Mouse (Mus musculus) CH12.LX (cell line): ENCODE measurements around the gene Hvcn1. TPM values are rescaled to one million over a fixed set of nuclear protein-coding genes. Genes with fewer than 3 reads are reported as not detected.

Experiments
- DNase-seq: peaks from one replicate; pipeline ENCODE4 v3.0.0-alpha.2; 2013; ENCODE audit errors: extremely low read depth
- H3K27ac ChIP-seq: 2 replicates; pipeline ENCODE4 v1.5.1; 2012; ENCODE audit warnings: low read depth, mild to moderate bottlenecking, control low read depth, moderate library complexity; ENCODE audit not compliant: insufficient read depth
- H3K27me3 ChIP-seq: replicated peaks from 2 replicates; pipeline ENCODE3; 2012; ENCODE audit warnings: inconsistent platforms
- H3K36me3 ChIP-seq, 2 experiments: replicated peaks in 1 of 2; 2 replicates each; pipeline versions ENCODE3 to v1.6.1; 2012; ENCODE audit warnings: inconsistent platforms in 1 of 2, low read length in 1 of 2, mild to moderate bottlenecking in 1 of 2, mixed read lengths in 1 of 2, moderate library complexity in 1 of 2; ENCODE audit not compliant: control insufficient read depth in 1 of 2, insufficient read depth in 1 of 2
- H3K4me1 ChIP-seq, 2 experiments: 2 replicates each; pipeline ENCODE4 v1.6.1; 2012; ENCODE audit warnings: inconsistent platforms in 1 of 2, moderate library complexity in 1 of 2; ENCODE audit not compliant: insufficient read depth in 2 of 2, control insufficient read depth in 1 of 2
- H3K4me2 ChIP-seq: 2 replicates; pipeline ENCODE4 v1.6.1; 2012; ENCODE audit warnings: low read depth, mild to moderate bottlenecking, control low read depth; ENCODE audit not compliant: poor library complexity, insufficient read depth, severe bottlenecking
- H3K4me3 ChIP-seq, 3 experiments: fragments of 150-350 bp in 1 of 3; sonication (generic) in 1 of 3; replicated peaks in 1 of 3; 2 replicates each; pipeline versions ENCODE3 to v1.5.1; 2011 to 2012; ENCODE audit warnings: low read depth in 2 of 3, low read length in 2 of 3, mild to moderate bottlenecking in 2 of 3, moderate library complexity in 2 of 3, control low read depth in 1 of 3, improper control_type of control experiment in 1 of 3, inconsistent platforms in 1 of 3, mixed read lengths in 1 of 3; ENCODE audit not compliant: poor library complexity in 1 of 3
- H3K79me2 ChIP-seq: replicated peaks from 2 replicates; pipeline ENCODE4 v1.6.1; 2012; ENCODE audit warnings: mild to moderate bottlenecking, moderate library complexity; ENCODE audit not compliant: control insufficient read depth, poor library complexity, insufficient read depth, severe bottlenecking; ENCODE audit errors: extremely low read depth
- H3K9ac ChIP-seq: 2 replicates; pipeline ENCODE4 v1.6.1; 2012; ENCODE audit warnings: low read depth, mild to moderate bottlenecking, control low read depth, moderate library complexity; ENCODE audit not compliant: insufficient read depth
- H3K9me3 ChIP-seq: replicated peaks from 2 replicates; pipeline ENCODE3; 2012; ENCODE audit warnings: low read length, inconsistent platforms, mixed read lengths
- BHLHE40 ChIP-seq: IDR thresholded peaks from 2 replicates; pipeline ENCODE4 v1.6.1; 2011; ENCODE audit warnings: mild to moderate bottlenecking, low read depth, low read length, improper control_type of control experiment
- CTCF ChIP-seq, 2 experiments: IDR thresholded peaks in 1 of 2; conservative IDR thresholded peaks in 1 of 2; 2 replicates each; pipeline ENCODE4 v1.5.1; 2011 to 2012; ENCODE audit warnings: low read depth in 2 of 2, low read length in 2 of 2, improper control_type of control experiment in 1 of 2, inconsistent platforms in 1 of 2, mild to moderate bottlenecking in 1 of 2, moderate library complexity in 1 of 2
- GABPA ChIP-seq: IDR thresholded peaks from 2 replicates; pipeline ENCODE4 v1.6.1; 2012; ENCODE audit warnings: low read depth, low read length, improper control_type of control experiment, inconsistent platforms; ENCODE audit not compliant: insufficient replicate concordance
- HCFC1 ChIP-seq: IDR thresholded peaks from 2 replicates; pipeline ENCODE4 v1.6.1; 2012; ENCODE audit warnings: low read depth, mild to moderate bottlenecking, inconsistent platforms, low read length, improper control_type of control experiment
- MAX ChIP-seq: IDR thresholded peaks from 2 replicates; pipeline ENCODE4 v1.6.1; 2011; ENCODE audit warnings: low read length, improper control_type of control experiment
- NELFE ChIP-seq: IDR thresholded peaks from 2 replicates; pipeline ENCODE4 v1.6.1; 2011; ENCODE audit warnings: low read depth, low read length, improper control_type of control experiment
- NRF1 ChIP-seq: IDR thresholded peaks from 2 replicates; pipeline ENCODE4 v1.6.1; 2014; ENCODE audit warnings: low read depth, mild to moderate bottlenecking, inconsistent platforms, low read length, improper control_type of control experiment, moderate library complexity
- POLR2A ChIP-seq: IDR thresholded peaks from 2 replicates; pipeline ENCODE4 v1.6.1; 2011; ENCODE audit warnings: low read depth, mild to moderate bottlenecking, improper control_type of control experiment, low read length
- POLR2AphosphoS2 ChIP-seq: IDR thresholded peaks from 2 replicates; pipeline ENCODE4 v1.6.1; 2011; ENCODE audit warnings: low read depth, low read length, improper control_type of control experiment
- RAD21 ChIP-seq: IDR thresholded peaks from 2 replicates; pipeline ENCODE4 v1.6.1; 2011; ENCODE audit warnings: low read depth, mild to moderate bottlenecking, low read length, improper control_type of control experiment, moderate library complexity
- SIN3A ChIP-seq: IDR thresholded peaks from 2 replicates; pipeline ENCODE4 v1.6.1; 2012; ENCODE audit warnings: low read length, improper control_type of control experiment, inconsistent platforms
- TBP ChIP-seq: conservative IDR thresholded peaks from 2 replicates; pipeline ENCODE4 v1.6.1; 2011; ENCODE audit warnings: low read depth, low read length, improper control_type of control experiment
- TCF12 ChIP-seq: IDR thresholded peaks from 2 replicates; pipeline ENCODE4 v1.6.1; 2014; ENCODE audit warnings: low read depth, mild to moderate bottlenecking, inconsistent platforms, low read length, improper control_type of control experiment
- UBTF ChIP-seq: IDR thresholded peaks from 2 replicates; pipeline ENCODE4 v1.6.1; 2012; ENCODE audit warnings: low read depth, mild to moderate bottlenecking, inconsistent platforms, low read length, improper control_type of control experiment, moderate library complexity
- USF1 ChIP-seq: IDR thresholded peaks from 2 replicates; pipeline ENCODE4 v1.6.1; 2014; ENCODE audit warnings: low read depth, mild to moderate bottlenecking, inconsistent platforms, low read length, improper control_type of control experiment
- USF2 ChIP-seq: conservative IDR thresholded peaks from 2 replicates; pipeline ENCODE4 v1.6.1; 2011; ENCODE audit warnings: low read depth, low read length, improper control_type of control experiment
- ZC3H11A ChIP-seq: IDR thresholded peaks from 2 replicates; pipeline ENCODE4 v1.6.1; 2012; ENCODE audit warnings: low read depth, mild to moderate bottlenecking, inconsistent platforms, low read length, improper control_type of control experiment
- ZNF384 ChIP-seq: IDR thresholded peaks from 2 replicates; pipeline ENCODE4 v1.6.1; 2012; ENCODE audit warnings: low read depth, low read length, improper control_type of control experiment, inconsistent platforms
- dilution Hi-C: fragments of 300-500 bp; cut with MboI; formaldehyde crosslinking; loops from 2 replicates; pipeline ENCODE4 v1.14.3; 2020; ENCODE audit warnings: low sequenced_read_pairs; ENCODE audit not compliant: extremely low pct_unique_long_range_greater_than_20kb, extremely low pct_ligation_motif_present
- in situ Hi-C: fragments of 300-500 bp; cut with MboI; formaldehyde crosslinking; loops from 3 replicates; pipeline ENCODE4 v1.14.3; 2019; ENCODE audit warnings: low sequenced_read_pairs, low pct_ligation_motif_present, low pct_unique_long_range_greater_than_20kb, mixed read lengths
- polyA plus RNA-seq: library from polyadenylated mRNA; unstranded; fragments of >175 nt; gene quantifications from 2 replicates; pipeline ENCODE4 v1.2.1, GENCODE M21; 2012; ENCODE audit warnings: low read depth; ENCODE audit not compliant: insufficient read length
- total RNA-seq, 2 experiments: library from RNA; depleted of rRNA; stranded (reverse); fragments of 300-350 nt in 1 of 2; fragments of >200 nt in 1 of 2; gene quantifications; 2 replicates each; pipeline ENCODE4 v1.2.3; 2012 to 2014

Gene Hvcn1
- total and polyA plus RNA-seq, 3 experiments, result 143 to 159 (median 156) TPM

GRCm38 (mm10) chr5:122280422-122280826 is 73.8 kb downstream of the Hvcn1 start:
- no peak overlapping the region for H3K4me2 ChIP-seq
- H3K9me3 ChIP-seq, result no peaks in the 10 kb centered on the region
- H3K27me3 ChIP-seq, result no peaks in the 10 kb centered on the region
- TF ChIP-seq POLR2AphosphoS2 (no peak), ZC3H11A (no peak), NELFE (no peak), TCF12 (no peak)
- TF ChIP-seq, all 38 proteins: peak for 0
- H3K36me3 ChIP-seq, result no peaks in the 10 kb centered on the region
- in situ Hi-C loops, result no loop called here
- no peak overlapping the region for H3K4me3 ChIP-seq
- DNase-seq, result no peak
- dilution Hi-C loops, result no loop called here
- no peak overlapping the region for H3K27ac ChIP-seq
- H3K79me2 ChIP-seq, result peaks cover 12% of the 10 kb centered on the region
- peaks cover under 1 to 15% of the 10 kb centered on the region in 2 experiments for H3K4me1 ChIP-seq
- no peak overlapping the region for H3K9ac ChIP-seq

GRCm38 (mm10) chr5:122280827-122281462 is 74.3 kb downstream of the Hvcn1 start:
- Histone ChIP-seq H3K9ac (no peak overlapping the region), H3K4me3 (no peak overlapping the region), H3K27ac (no peak overlapping the region)

GRCm38 (mm10) chr5:122283828-122284182 is 77.2 kb downstream of the Hvcn1 start:
- H3K4me2 ChIP-seq, result peak overlapping the region; percentile 32

More at GRCm38 (mm10) chr5:122280827-122281462, 74.3 kb downstream of the Hvcn1 start:
- peaks cover 0 to 14% of the 10 kb centered on the region in 2 experiments; a peak in 2 of 4 replicates for H3K4me1 ChIP-seq
- in situ Hi-C loops (no loop called here), dilution Hi-C loops (no loop called here)
- DNase-seq, result no peak
- H3K9me3 ChIP-seq, result no peaks in the 10 kb centered on the region
- H3K4me2 ChIP-seq, result no peak overlapping the region
- no peaks in the 10 kb centered on the region for H3K27me3 ChIP-seq
- TF ChIP-seq MAX (no peak), USF2 (no peak), SIN3A (no peak), UBTF (no peak), POLR2A (no peak), TBP (no peak), NRF1 (no peak), HCFC1 (no peak), USF1 (0 out of 2 replicates have a peak, but pooled peaks have one; percentile 12), CTCF (conservative IDR thresholded peaks at IDR 0.05 in 1 of 2, IDR thresholded peaks at IDR 0.05 in 1 of 2; ENCODE audit: low read depth in 2 of 2, low read length in 2 of 2) (no peak), BHLHE40 (0 out of 2 replicates have a peak, but pooled peaks have one; percentile 38), ZNF384 (no peak), ZC3H11A (no peak)
- no peaks in the 10 kb centered on the region for H3K36me3 ChIP-seq
- peaks cover 17% of the 10 kb centered on the region for H3K79me2 ChIP-seq

More at GRCm38 (mm10) chr5:122283828-122284182, 77.2 kb downstream of the Hvcn1 start:
- H3K27me3 ChIP-seq, result no peaks in the 10 kb centered on the region
- H3K4me1 ChIP-seq, result peaks cover 14 to 37% of the 10 kb centered on the region in 2 experiments
- in situ Hi-C loops (no loop called here), dilution Hi-C loops (no loop called here)
- no peak overlapping the region for H3K27ac ChIP-seq
- peak overlapping the region in 2 of 3 experiments; percentile 23 to 95 for H3K4me3 ChIP-seq
- no peaks in the 10 kb centered on the region for H3K9me3 ChIP-seq
- DNase-seq, result no peak
- H3K9ac ChIP-seq, result peak overlapping the region; percentile 48; the same call in 1 of the 2 replicates
- H3K79me2 ChIP-seq, result peaks cover 43% of the 10 kb centered on the region
- H3K36me3 ChIP-seq, result peaks cover 0 to 18% of the 10 kb centered on the region in 2 experiments
- TF ChIP-seq ZNF384, result peak; percentile 49; the same call in 1 of the 2 replicates
- TF ChIP-seq RAD21, result no peak
- TF ChIP-seq POLR2A, result no peak
- no peak for TF ChIP-seq GABPA
